Mouse (Mus musculus) cerebellum, postnatal 14 days (tissue): ENCODE results near the gene Mpdu1.
"Not testable (repeated sequence)": the region's sequence is repeated elsewhere in the genome, so short reads cannot be mapped to it uniquely, and the experiment has no call there.

Experiments
- DNase-seq, 2 experiments: peaks; one replicate each; pipeline ENCODE4 v3.0.0; 2021; ENCODE audit warnings: mixed read lengths in 2 of 2

Mpdu1 gene

GRCm38 (mm10) chr11:69662213-69662966 lies at the start of gene Mpdu1:
TSS of gene Mpdu1 (minus strand) at chr11:69662642.
- DNase-seq, result peak; percentile 95

- DNase-seq, result no peak
These were observed 48.6 kb upstream of the Mpdu1 start for GRCm38 (mm10) chr11:69711082-69711481.

GRCm38 (mm10) chr11:69710470-69710869 lies 48.0 kb upstream of the Mpdu1 start:
- DNase-seq, result no peak

GRCm38 (mm10) chr11:69709554-69710446 lies 47.4 kb upstream of the Mpdu1 start:
- DNase-seq, result peak in 1 of 2 experiments; percentile 31

- DNase-seq, result peak in 1 of 2 experiments; percentile 35
These were observed 46.3 kb upstream of the Mpdu1 start for GRCm38 (mm10) chr11:69708614-69709265.

GRCm38 (mm10) chr11:69707873-69708381 lies 45.5 kb upstream of the Mpdu1 start:
- DNase-seq, result no peak

GRCm38 (mm10) chr11:69707480-69707847 lies 45.0 kb upstream of the Mpdu1 start:
- peak in 1 of 2 experiments; percentile 22 for DNase-seq

GRCm38 (mm10) chr11:69706775-69707479 lies 44.5 kb upstream of the Mpdu1 start:
- peak; percentile 99 for DNase-seq

GRCm38 (mm10) chr11:69704613-69705010 lies 42.2 kb upstream of the Mpdu1 start:
- DNase-seq, result no peak

GRCm38 (mm10) chr11:69703814-69704612 lies 41.6 kb upstream of the Mpdu1 start:
- peak in 1 of 2 experiments; percentile 15 for DNase-seq

GRCm38 (mm10) chr11:69703381-69703780 lies 40.9 kb upstream of the Mpdu1 start:
- not testable (repeated sequence) for DNase-seq

- not testable (repeated sequence) for DNase-seq
These were observed 40.4 kb upstream of the Mpdu1 start for GRCm38 (mm10) chr11:69702886-69703285.

- no peak for DNase-seq
These were observed 37.2 kb upstream of the Mpdu1 start for GRCm38 (mm10) chr11:69699595-69699994.

- DNase-seq, result no peak
These were observed 36.1 kb upstream of the Mpdu1 start for GRCm38 (mm10) chr11:69698574-69698973.

- DNase-seq, result no peak
These were observed 35.0 kb upstream of the Mpdu1 start for GRCm38 (mm10) chr11:69697396-69697795.

- peak; percentile 68 to 85 for DNase-seq
These were observed 33.1 kb upstream of the Mpdu1 start, which contains the start of the genes Tnfsf12 and Tnfsfm13 for GRCm38 (mm10) chr11:69695361-69696181. TSS of gene Tnfsf12 (minus strand) at chr11:69695849. TSS of gene Tnfsfm13 (minus strand) at chr11:69696098.

- no peak for DNase-seq
These were observed 32.6 kb upstream of the Mpdu1 start for GRCm38 (mm10) chr11:69695046-69695360.

- no peak for DNase-seq
These were observed 31.1 kb upstream of the Mpdu1 start for GRCm38 (mm10) chr11:69693421-69693965.

- DNase-seq, result no peak
These were observed 30.4 kb upstream of the Mpdu1 start for GRCm38 (mm10) chr11:69692863-69693262.

- no peak for DNase-seq
These were observed 29.9 kb upstream of the Mpdu1 start for GRCm38 (mm10) chr11:69692196-69692811.
